Mouse (Mus musculus): ENCODE results near the gene Rchy1.
"Not testable (repeated sequence)": the region's sequence is repeated elsewhere in the genome, so short reads cannot be mapped to it uniquely, and the experiment has no call there.

Gene Rchy1

DNA sequence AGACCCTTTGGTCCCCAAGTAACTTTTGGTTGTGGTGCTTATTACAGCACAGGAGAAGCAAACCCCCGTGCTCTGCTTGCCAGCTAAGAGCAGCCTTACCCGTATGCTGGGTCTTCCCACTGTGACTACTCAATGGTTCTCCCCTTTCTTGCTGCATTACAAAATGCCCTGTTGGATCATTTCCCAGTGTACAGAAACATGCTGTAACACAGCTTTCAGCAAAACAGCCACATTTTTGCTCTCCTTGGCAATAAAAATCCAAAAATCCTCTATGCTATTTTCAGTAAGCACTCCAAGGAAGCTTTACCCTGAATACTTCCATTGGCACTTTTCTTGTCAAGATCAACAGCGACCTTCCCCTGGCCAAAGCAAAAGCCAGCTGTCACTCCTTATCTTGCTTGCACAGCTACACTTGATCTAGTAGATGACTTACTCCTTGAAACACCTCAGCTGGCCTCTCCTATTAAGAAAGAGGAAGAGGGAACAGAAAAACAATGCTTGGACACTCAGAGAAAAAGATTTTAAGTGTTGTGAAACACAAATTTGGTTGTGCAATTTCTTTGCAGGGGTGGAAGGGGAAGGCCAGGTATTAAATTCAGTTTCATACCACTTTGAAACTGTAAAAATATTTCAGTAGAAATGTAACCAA is 2.1 kb downstream of the Rchy1 start:
- DNase-seq (ENCODE audit: low read depth, low spot score), result no peak

DNA sequence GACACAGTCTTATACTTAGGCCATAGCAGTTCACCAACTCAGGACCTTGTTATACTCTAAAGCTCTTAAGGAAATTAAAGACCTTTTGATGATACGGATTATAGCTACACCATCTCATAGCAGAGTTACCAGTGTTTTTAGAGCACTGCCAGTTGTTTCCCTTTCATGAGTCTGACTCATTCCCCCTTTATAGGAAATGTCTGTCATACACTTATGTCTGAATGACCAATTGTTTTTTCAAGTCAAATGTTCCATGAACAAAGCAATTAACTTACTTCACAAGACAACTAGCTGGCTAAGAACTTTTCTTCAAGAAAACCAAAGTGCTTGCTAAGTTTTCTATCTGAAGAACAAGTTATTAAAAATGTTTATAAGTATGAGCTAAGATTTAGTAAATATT is 2.9 kb downstream of the Rchy1 start:
- DNase-seq (ENCODE audit: low read depth, low spot score), result no peak

DNA sequence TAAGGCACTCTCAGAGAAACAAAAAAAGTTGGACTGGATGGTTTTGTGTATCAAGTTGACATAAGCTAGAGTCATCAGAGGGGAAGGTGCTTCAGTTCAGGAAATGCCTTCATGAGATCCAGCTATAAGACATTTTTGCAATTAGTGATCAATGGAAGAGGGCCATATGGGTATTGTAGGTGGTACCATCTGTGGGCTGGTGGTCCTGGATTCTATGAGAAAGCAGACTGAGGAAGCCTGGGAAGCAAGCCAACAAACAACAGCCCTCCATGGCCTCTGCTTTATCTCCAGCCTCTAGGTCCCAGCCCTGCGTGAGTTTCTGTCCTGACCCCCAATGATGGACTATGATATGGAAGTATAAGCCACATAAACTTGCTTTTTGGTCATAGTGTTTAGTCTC is 3.8 kb downstream of the Rchy1 start:
- no peak for DNase-seq (ENCODE audit: low read depth, low spot score)

DNA sequence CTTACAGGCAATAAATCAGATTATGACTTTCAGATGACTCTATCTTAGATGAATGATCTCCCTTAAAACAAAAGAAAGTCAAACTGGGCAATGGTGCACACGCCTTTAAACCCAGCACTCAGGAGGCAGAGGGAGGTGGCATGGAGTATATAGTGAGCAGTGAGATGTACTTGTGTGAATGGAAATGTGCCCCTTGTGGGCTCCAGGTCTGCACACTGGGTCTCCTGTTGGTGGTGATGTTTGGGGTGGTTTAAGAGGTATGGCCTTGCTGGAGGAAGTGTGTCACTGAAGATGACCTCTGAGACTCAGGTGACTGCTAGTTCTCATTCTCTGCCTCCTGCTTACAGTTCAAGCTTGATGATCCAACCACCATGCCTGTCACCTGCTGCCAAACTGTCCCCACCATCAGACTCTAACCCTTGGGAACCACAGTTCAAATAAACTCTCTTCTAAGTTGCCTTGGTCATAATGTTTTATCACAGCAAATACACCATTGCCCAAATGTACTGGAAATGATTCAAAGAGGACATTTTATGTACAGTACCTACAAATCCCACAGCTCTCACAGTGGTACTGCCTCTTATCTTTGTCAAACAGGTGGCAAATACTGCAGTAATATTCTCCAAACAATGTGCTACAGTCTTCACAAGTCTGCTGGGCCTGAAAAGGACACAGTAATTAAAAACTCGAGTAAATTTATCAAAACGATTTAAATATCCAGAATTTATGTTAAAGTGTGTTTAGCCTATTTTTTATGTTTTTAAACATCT is 5.7 kb downstream of the Rchy1 start:
- DNase-seq (ENCODE audit: low read depth, low spot score), result no peak

DNA sequence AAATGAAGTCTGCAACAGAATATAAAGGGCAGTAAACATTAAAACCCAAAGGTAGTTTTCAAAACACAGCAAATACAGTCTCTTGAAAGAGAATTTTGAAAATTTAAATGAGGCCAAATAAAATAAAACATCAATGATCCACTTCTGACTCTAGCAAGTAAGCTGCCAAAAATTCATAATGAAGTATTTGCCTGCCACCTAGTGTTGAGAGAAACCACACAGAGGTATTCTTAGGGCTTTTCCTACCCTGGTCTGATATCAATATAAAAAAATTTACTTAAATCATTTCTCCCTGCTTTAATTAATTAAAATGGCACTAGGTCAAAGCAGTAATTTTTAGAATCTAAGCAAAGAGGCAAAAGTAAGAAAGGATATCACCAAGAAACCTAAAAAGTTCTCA is 11.5 kb downstream of the Rchy1 start:
- DNase-seq (ENCODE audit: low read depth, low spot score), result no peak

DNA sequence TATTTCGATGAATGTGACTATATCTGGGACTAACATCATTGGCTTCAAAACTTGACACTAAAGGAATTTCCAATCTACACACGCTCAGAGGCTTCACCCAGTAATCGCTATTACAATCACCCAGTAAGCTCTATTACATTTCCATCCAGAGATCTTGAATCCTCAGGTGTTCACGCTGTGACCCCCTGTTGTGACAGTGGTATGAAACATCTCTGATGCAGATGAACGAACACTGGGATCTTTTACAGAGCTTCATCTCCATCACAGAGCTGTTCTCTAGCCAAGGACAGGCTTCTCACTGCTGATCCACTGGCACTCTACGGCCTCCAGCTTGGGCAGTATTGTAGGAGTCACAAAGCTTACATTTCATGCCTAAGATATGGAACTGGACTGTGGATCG is 13.4 kb downstream of the Rchy1 start:
- no peak for DNase-seq (ENCODE audit: low read depth, low spot score)

DNA sequence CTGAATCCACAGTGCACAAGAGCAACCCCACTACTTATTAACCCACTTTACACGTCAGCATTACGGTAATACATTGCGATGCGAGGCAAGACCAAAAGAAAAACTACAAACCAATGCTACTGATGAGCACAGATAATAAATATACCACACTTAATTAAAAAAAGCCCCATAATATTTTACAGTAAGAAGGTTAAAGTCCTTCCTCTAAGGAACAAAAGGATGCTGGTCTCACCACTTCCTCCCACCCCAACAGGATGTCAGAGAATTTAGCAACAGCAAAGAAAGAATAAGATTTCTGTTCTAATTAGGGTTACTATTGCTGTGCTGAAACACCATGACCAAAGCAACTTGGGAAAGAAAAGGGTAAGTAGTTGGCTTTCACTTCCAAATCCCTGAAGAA is 15.9 kb downstream of the Rchy1 start:
- no peak for DNase-seq (ENCODE audit: low read depth, low spot score)

DNA sequence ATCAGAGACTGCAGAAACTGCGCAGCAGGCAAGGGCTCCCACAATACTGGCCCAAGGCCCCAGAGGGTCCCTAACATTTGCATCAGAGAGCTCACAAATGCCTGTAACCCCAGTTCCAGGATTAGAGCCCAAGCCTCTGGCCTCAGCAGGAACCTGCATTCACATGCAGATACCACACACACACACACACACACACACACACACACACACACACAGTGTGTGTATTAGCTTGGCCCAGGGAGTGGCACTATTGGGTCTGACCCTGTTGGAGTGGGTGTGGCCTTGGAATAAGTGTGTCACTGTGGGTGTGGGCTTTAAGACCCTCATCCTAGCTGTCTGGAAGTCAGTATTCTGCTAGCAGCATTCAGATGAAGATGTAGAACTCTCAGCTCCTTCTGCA is 17.3 kb downstream of the Rchy1 start:
- not testable (repeated sequence) for DNase-seq (ENCODE audit: low read depth, low spot score)

DNA sequence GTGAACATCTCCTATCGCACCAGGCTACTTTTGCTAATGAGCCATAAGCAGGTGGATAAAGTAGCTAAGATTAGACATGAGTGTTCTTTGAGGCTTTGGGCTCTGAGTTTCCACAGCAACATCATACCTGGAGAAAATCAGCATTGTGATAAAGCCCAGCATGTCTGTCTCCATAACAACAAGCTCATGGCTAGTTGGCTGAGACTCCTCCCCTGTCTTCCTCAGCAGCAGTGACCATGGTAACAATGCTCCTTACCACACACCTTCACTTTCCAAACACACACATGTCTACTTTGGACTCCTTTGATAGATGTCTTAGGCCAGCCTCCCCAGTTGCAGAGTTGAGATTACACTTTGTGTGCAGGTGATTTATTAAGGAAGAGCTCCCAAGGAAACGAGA is 49.6 kb downstream of the Rchy1 start:
- no peak for DNase-seq (ENCODE audit: low read depth, low spot score)

DNA sequence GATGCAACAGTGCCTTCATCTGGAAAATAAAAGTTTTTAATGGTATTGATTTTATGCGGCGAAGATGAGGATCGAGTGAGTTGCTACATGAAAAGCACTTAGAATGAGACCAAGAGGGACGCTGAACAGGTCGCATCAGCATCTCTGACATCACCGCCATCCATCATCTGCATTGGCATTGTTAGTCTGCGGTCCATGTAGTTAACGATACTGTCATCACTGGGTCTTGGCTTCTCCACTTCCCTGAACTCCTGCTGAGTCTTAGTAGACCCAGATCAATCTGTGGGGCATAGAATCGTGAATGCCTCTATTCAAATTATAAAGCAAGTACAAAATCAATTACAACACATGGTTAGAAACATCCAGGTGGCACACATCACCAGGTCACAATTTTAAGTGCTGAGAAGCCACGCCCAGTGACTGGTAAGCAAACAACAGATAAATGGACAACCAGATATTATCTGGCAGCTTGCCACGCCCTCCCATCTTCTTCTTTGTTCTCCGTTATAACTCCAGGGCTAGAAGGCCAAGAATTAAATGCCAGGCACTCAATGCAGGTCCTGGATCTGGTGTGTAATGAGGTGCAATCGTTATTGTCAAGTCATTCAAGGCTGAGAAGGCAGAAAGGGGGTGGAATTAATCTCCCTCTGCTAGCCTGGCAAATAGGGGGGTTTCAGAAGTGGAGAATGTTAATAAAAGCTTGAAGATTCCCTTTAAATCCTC is 51.3 kb downstream of the Rchy1 start:
- no peak for DNase-seq (ENCODE audit: low read depth, low spot score)

DNA sequence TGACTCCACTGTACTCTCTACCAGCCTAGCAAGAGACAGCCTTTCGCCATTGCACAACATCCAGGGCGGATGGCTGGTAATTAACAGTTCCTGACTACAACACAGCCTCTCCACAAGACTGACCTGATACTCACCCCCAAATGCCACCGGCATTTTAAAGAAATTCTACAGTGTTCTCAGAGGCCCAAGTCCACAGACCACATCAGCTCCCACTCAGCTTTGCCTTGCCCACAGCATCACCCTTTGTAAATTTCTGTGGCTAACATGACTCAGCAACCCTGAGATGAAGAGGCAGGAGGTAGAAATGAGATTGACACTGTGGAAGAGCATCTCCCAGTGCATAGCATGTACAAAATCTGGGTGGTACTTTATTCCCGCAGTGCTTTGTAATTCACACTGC is 52.3 kb downstream of the Rchy1 start:
- no peak for DNase-seq (ENCODE audit: low read depth, low spot score)

DNA sequence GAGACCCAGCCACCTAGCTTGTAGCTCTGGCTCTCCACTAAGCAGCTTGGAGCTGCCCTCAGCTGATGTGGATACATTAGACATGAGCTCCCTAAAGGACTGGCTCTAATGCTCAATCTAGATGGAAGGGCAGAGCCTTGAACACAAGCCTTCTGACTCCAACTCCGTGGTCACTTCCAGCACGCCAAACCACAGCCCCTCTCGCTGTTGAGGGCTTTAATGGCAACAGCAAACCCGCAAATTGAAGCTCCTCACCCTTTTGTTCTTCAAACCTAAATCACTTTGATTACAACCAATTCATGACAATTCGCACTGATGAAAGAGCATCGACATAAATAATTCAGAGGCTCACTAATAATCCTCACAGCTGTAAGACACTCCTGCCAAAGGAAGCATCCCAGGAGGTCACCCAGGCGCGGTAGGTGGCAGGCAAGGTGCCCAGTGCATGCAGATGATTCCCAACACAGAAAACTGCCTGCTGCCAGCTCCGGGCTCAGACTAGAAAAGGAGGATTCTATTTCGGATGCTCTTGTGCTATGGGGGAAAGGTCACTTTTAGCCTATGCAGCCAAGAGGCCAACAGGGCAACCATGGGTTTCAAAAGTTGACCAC is 53.8 kb downstream of the Rchy1 start:
- DNase-seq (ENCODE audit: low read depth, low spot score), result no peak
